Mouse (Mus musculus) NIH3T3 (cell line): ENCODE results near the gene Ptpn14.

Experiments used
- DNase-seq: peaks from one replicate; pipeline ENCODE4 v3.0.0-alpha.2; 2012; ENCODE audit warnings: low read depth

Gene Ptpn14

DNA sequence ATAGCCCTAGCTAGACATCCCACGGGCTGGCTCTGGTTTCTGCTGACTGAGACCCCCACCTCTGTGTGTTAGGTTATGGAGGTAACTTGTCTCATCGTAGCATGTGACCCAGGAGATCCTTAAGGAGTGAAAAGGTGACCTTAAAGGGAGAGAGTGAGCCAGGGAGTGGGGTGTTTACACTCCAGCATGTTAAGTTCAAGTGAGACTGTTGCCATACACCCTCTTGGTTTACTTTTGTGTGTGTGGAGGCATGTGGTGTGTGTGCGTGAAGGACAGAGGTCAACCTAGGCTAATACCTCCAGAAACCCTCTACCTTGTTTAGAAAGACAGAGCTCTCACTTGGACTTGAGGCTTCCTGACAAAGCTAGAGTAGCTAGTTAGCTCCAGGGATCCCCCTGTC is 42.4 kb downstream of the Ptpn14 start:
- no peak for DNase-seq

- DNase-seq: no peak
These were observed 44.6 kb downstream of the Ptpn14 start for GRCm38 (mm10) chr1:189772707-189773106.

DNA sequence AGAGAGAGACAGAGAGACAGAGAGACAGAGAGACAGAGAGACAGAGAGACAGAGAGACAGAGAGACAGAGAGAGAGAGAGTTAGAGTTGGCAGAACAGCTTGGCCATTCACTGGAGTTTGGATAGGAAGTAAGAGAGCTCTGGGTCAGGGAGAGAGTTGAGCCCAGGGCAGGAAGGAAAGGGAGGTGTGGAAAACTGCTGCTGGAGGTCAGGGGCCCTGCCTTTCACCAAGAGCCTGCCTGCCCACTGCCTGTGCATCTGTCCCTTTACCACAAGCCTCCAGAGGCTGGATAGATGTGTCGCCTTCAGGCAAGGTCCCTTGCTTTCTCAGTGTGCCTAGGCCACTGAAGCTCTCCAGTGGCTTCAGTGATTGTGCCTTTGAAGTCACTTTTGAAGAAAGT is 46.7 kb downstream of the Ptpn14 start:
- no peak for DNase-seq

DNA sequence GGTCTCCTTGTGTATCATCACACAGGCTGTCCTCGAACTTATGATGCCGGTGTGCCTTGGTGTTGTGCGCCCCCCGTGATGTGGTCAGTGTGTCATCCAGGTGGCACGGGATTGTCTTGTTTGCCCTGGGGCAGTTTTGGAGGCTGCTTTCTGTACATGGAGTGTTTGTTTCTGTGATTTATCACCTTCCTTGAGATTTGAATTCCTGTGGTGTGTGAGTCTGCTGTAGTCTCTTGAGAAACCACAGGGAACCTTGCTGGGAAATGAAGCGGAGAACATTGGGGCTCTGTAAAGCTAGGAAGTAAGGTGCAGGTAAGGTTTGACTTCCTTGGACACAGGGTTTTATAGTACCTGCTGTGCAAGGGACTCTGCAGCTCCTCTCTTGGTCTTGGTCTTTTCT is 49.1 kb downstream of the Ptpn14 start:
- peak; percentile 26 for DNase-seq

- DNase-seq: peak; percentile 58
These were observed 50.3 kb downstream of the Ptpn14 start for GRCm38 (mm10) chr1:189778343-189778742.

GRCm38 (mm10) chr1:189779226-189779625 is 51.2 kb downstream of the Ptpn14 start:
- no peak for DNase-seq

DNA sequence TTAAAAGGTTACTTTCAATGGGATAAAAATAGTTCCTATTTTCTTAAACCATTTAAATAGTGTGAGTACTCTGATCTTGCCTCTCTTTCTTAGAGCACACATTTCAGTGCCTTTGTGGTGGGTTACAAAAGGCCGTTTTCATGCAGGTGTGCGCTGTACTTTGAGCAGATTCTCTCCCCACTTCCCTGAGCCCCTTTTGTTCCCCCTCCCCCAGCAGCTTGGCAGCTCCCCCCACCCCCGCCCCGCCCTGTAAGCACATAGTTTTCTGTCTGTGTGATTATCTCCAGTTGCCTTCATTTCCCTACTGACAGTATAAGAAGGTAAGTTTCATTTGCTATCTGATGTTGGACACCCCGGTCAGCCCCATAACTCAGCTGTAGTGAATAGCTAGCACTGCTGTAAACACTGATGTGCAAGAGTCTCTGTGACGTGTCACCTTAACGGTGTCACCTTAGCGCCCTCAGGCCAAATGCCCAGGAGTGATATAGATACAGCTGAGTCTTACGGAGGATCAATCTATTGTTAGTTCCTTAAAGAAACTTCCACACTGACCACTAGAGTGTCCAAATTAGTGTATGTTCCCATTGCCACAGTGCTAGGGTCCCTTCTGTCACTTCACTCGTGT is 53.8 kb downstream of the Ptpn14 start:
- DNase-seq: no peak

DNA sequence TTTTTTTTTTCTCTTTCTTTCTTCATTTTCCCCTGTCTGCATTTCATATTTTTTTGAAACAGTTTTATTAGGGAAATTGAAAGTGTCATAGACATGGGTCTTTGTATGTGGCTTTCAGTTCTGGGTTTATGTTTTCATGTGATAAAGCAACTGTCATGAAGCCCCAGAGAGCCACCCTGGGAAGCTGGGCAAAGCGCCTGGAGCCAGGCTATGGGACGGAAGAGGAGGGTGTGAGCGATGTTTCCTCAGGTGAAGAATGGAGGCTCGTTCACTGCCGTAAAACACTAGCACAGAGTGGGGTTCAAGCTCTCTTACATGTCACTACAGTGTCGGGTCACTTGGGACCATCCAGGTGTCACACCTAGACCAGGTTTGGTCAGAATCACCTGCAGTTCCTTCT is 54.6 kb downstream of the Ptpn14 start:
- DNase-seq: no peak

DNA sequence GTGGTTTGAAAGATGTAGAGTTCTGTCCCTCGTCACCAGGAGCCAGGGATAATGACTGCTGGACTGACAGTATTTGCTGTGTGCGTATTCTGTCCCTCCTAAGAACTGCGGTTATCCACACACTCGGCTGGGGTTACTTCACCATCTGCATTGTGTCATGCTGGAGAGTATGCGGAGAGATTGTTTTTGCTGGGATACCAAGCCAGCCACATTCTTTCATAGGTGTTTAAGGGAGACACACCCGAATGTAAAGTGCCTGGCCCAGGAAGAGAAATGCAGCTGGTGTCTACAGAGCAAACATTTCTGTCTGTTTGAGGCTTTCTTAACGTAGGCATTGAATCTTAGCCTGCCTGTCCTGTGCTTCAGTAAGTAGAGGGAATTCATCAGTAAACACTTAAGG is 56.4 kb downstream of the Ptpn14 start:
- no peak for DNase-seq

GRCm38 (mm10) chr1:189786707-189787485 is 58.8 kb downstream of the Ptpn14 start:
- no peak for DNase-seq

- DNase-seq: no peak
These were observed 61.5 kb downstream of the Ptpn14 start for GRCm38 (mm10) chr1:189789545-189789944.

DNA sequence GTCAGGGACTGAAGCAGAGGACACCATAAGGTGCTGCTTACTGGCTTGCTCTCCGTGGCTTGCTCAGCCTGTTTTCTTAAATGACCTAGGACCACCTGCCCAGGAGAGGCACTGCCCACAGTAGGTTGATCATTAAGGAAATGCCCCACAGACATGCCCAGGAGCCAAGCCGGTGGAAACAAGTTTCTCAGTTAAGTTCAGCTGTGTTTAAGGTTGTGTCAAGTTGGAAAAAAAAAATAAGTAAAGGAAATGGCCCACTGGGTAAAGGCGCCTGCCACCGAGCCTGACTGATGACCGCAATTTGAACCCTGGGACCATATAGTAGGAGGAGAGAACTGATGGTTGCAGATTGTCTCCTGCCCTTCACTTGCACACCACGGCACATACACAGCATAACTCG is 62.6 kb downstream of the Ptpn14 start:
- no peak for DNase-seq

- DNase-seq: no peak
These were observed 63.6 kb downstream of the Ptpn14 start for GRCm38 (mm10) chr1:189791534-189792217.

GRCm38 (mm10) chr1:189792560-189793195 is 64.6 kb downstream of the Ptpn14 start:
- DNase-seq: no peak

DNA sequence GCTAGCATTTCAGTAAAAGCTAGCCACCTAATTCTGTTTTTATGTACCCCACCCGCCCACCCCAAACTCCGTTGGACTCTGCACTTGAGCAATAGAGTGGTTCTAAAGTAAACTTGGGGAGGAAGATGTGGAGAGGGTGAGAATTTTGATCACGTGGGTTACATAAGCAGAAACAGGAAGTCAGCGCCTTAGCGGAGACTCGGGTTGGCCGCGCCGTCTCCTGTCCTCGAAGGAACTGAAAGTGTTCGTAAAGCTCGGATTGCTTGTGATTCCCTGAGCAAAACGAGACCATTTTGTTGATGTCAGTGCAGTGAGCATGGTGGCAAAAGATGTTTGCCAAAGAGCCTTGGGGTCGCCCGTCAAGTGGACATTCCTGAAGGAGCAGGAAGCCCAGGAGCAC is 70.9 kb downstream of the Ptpn14 start:
- no peak for DNase-seq

- DNase-seq: peak; percentile 85
These were observed 72.3 kb downstream of the Ptpn14 start for GRCm38 (mm10) chr1:189800211-189800961.

- no peak for DNase-seq
These were observed 73.2 kb downstream of the Ptpn14 start for GRCm38 (mm10) chr1:189801303-189801702.

DNA sequence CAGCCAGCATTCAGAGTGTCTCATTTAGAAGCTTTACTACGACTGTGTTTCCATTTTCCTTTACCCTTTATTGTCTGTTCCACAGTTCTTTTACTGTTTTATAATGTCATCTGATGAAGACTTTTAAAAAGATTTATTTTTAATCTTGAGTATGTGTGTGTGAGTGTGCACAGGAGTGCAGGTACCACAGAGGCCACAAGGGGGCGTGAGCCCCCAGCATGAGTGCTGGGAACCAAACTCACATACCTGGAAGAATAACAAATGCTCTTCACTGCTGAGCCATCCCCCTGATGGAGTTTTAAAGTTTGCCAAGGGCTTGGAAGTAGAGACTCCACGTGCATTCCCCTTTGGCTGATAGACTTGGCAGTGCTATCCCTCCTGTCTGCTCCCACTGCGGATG is 74.5 kb downstream of the Ptpn14 start:
- DNase-seq: no peak

DNA sequence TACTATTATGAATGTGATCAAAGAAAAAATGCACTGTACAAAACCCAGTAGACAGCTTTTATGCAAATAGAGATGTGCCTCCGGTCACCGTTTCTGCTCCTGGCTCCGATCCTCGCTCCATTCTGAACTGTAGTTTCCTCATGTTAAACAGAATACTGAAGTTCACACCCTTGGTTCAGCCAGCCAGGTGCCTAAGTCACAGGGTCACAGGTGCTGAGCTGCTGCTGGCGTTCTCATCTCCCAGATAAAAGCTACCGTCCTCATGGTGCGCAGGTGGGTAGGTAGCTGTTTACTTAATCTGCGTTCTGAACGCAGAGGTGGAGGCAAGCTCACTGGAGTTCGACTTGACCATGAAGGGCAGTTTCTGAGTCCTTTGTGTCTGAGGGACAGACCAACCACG is 75.7 kb downstream of the Ptpn14 start:
- DNase-seq: no peak

DNA sequence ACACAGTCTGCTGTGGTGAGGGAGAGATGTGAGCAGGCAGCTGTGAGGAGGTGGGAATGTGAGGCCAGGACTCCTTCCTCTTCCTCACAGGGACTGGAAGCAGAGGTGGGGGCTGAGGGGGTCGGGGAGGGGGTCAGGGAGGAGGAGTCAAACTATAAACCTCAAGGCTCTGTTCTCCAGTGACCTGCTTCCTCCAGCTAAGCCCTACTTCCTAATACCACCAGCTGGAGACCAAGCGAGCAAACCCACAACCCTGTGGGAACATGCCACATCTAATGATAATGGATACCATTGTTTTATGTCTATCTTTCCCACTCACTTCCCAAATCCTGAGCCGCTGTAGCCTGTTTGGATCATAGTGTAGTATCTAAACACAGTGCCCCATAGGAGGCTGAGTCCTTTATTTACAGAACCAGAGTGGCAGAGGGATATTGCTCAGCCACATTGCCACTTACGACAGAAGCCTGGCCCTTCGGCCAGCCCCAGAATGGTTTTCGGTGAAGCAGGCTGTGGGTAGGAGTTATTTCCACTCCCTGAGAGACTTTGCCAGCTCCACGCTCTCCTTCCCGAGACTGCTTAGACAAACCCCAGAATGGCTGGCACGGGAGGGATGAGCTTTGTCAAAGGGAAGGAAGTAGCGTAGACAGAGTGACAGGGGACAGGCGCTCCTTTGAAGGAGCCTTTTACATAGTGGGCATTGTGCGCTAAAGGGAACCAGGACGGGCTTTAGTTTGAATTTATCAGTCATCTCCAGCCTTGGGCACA is 78.6 kb downstream of the Ptpn14 start:
- DNase-seq: no peak

DNA sequence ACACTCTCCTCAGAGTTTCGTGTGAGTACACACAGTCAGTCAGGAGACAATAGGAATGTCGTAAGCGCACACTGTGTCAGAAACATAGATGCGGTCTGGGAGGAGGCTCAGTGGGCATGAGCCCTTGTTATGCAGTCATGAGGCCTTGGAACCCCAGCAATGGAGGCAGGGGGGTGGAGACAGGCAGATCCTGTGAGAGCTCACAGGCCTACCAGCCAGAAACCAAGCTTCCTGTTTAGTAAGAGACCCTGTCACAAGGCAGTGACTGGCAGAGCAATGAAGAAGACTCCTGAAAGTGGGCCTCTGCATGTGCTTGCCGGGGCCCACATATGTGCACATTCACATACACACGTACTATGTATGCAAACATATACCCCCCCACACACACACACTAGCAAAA is 79.9 kb downstream of the Ptpn14 start:
- DNase-seq: no peak
